Mouse (Mus musculus): Measurements from ENCODE around the gene Fahd2a. TPM values are rescaled to one million over a fixed set of nuclear protein-coding genes. Genes with fewer than 3 reads are reported as not detected.

The Fahd2a gene
- polyA plus RNA-seq, 1 experiment: 5.9 TPM

- H3K4me2 ChIP-seq (ENCODE audit: low read depth): no peak overlapping the region
These were observed 6.7 kb downstream of the Fahd2a start for GRCm38 (mm10) chr2:127437697-127438096.

GRCm38 (mm10) chr2:127435554-127435953 is 8.8 kb downstream of the Fahd2a start:
- H3K4me2 ChIP-seq (ENCODE audit: low read depth): no peak overlapping the region
- no peaks in the 10 kb centered on the region for H3K79me2 ChIP-seq (ENCODE audit: control insufficient read depth, insufficient read depth)
- no peak overlapping the region for H3ac ChIP-seq (ENCODE audit: control insufficient read depth, insufficient read length)
- no peak overlapping the region for H3K4me3 ChIP-seq
- no peaks in the 10 kb centered on the region for H3K36me3 ChIP-seq (ENCODE audit: control insufficient read depth, insufficient read depth)
- no peak for TF ChIP-seq TCF3 (IDR thresholded peaks at IDR 0.05; ENCODE audit: insufficient read length, low read depth)
- no peak for TF ChIP-seq E2F4 (IDR thresholded peaks at IDR 0.05; ENCODE audit: insufficient read depth)
- no peak for TF ChIP-seq CEBPB (IDR thresholded peaks at IDR 0.05; ENCODE audit: insufficient read depth, poor library complexity, severe bottlenecking)
- no peak for TF ChIP-seq REST (IDR thresholded peaks at IDR 0.05; ENCODE audit: insufficient read depth, insufficient read length)
- no peak for TF ChIP-seq SRF (IDR thresholded peaks at IDR 0.05; ENCODE audit: control insufficient read depth, insufficient read length, low read depth)
- TF ChIP-seq MYOG (IDR thresholded peaks at IDR 0.05; ENCODE audit: control insufficient read depth in 1 of 3, insufficient read depth in 1 of 3, insufficient read length in 2 of 3, low read depth in 2 of 3): no peak
- no peak for TF ChIP-seq MAX (IDR thresholded peaks at IDR 0.05; ENCODE audit: low read depth)
- TF ChIP-seq USF1 (IDR thresholded peaks at IDR 0.05; ENCODE audit: low read depth): no peak
- no peak for TF ChIP-seq MYOD1 (IDR thresholded peaks at IDR 0.05; ENCODE audit: control insufficient read depth in 1 of 3, insufficient read length in 2 of 3, low read depth in 2 of 3)
- no peak for TF ChIP-seq POLR2AphosphoS2 (IDR thresholded peaks at IDR 0.05; ENCODE audit: insufficient read length, low read depth)
- H3K27me3 ChIP-seq (ENCODE audit: control insufficient read depth, insufficient read depth, insufficient read length): no peaks in the 10 kb centered on the region

More at GRCm38 (mm10) chr2:127437697-127438096, 6.7 kb downstream of the Fahd2a start:
- Histone ChIP-seq H3K27me3 (ENCODE audit: control insufficient read depth, insufficient read depth, insufficient read length) (no peaks in the 10 kb centered on the region), H3K4me3 (no peak overlapping the region), H3ac (ENCODE audit: control insufficient read depth, insufficient read length) (no peak overlapping the region), H3K36me3 (ENCODE audit: control insufficient read depth, insufficient read depth) (no peaks in the 10 kb centered on the region), H3K79me2 (ENCODE audit: control insufficient read depth, insufficient read depth) (no peaks in the 10 kb centered on the region)
- no peak for TF ChIP-seq SRF (IDR thresholded peaks at IDR 0.05; ENCODE audit: control insufficient read depth, insufficient read length, low read depth)
- TF ChIP-seq MYOD1 (IDR thresholded peaks at IDR 0.05; ENCODE audit: control insufficient read depth in 1 of 3, insufficient read length in 2 of 3, low read depth in 2 of 3): no peak
- no peak for TF ChIP-seq MYOG (IDR thresholded peaks at IDR 0.05; ENCODE audit: control insufficient read depth in 1 of 3, insufficient read depth in 1 of 3, insufficient read length in 2 of 3, low read depth in 2 of 3)
- no peak for TF ChIP-seq USF1 (IDR thresholded peaks at IDR 0.05; ENCODE audit: low read depth)
- no peak for TF ChIP-seq MAX (IDR thresholded peaks at IDR 0.05; ENCODE audit: low read depth)
- no peak for TF ChIP-seq TCF3 (IDR thresholded peaks at IDR 0.05; ENCODE audit: insufficient read length, low read depth)
- TF ChIP-seq TCF12 (IDR thresholded peaks at IDR 0.05; ENCODE audit: insufficient read depth, poor library complexity, severe bottlenecking): no peak

- TF ChIP-seq TCF12 (IDR thresholded peaks at IDR 0.05; ENCODE audit: insufficient read depth, poor library complexity, severe bottlenecking) (no peak), USF1 (IDR thresholded peaks at IDR 0.05; ENCODE audit: low read depth) (no peak), POLR2A (IDR thresholded peaks at IDR 0.05; ENCODE audit: insufficient read length, low read depth) (no peak), POLR2AphosphoS2 (IDR thresholded peaks at IDR 0.05; ENCODE audit: insufficient read length, low read depth) (no peak), MYOG (IDR thresholded peaks at IDR 0.05; ENCODE audit: control insufficient read depth in 1 of 3, insufficient read depth in 1 of 3, insufficient read length in 2 of 3, low read depth in 2 of 3) (no peak), MAX (IDR thresholded peaks at IDR 0.05; ENCODE audit: low read depth) (no peak), TCF3 (IDR thresholded peaks at IDR 0.05; ENCODE audit: insufficient read length, low read depth) (no peak), SRF (IDR thresholded peaks at IDR 0.05; ENCODE audit: control insufficient read depth, insufficient read length, low read depth) (no peak), REST (IDR thresholded peaks at IDR 0.05; ENCODE audit: insufficient read depth, insufficient read length) (no peak), MYOD1 (IDR thresholded peaks at IDR 0.05; ENCODE audit: control insufficient read depth in 1 of 3, insufficient read length in 2 of 3, low read depth in 2 of 3) (no peak), E2F4 (IDR thresholded peaks at IDR 0.05; ENCODE audit: insufficient read depth) (no peak), CEBPB (IDR thresholded peaks at IDR 0.05; ENCODE audit: insufficient read depth, poor library complexity, severe bottlenecking) (no peak)
- Histone ChIP-seq H3K4me2 (ENCODE audit: low read depth) (no peak overlapping the region), H3K4me3 (no peak overlapping the region), H3K36me3 (ENCODE audit: control insufficient read depth, insufficient read depth) (no peaks in the 10 kb centered on the region), H3K27me3 (ENCODE audit: control insufficient read depth, insufficient read depth, insufficient read length) (no peaks in the 10 kb centered on the region), H3ac (ENCODE audit: control insufficient read depth, insufficient read length) (no peak overlapping the region), H3K79me2 (ENCODE audit: control insufficient read depth, insufficient read depth) (no peaks in the 10 kb centered on the region)
These were observed 9.2 kb downstream of the Fahd2a start for GRCm38 (mm10) chr2:127435135-127435534.

- Histone ChIP-seq H3K79me2 (ENCODE audit: control insufficient read depth, insufficient read depth) (no peaks in the 10 kb centered on the region), H3K36me3 (ENCODE audit: control insufficient read depth, insufficient read depth) (no peaks in the 10 kb centered on the region), H3ac (ENCODE audit: control insufficient read depth, insufficient read length) (no peak overlapping the region), H3K27me3 (ENCODE audit: control insufficient read depth, insufficient read depth, insufficient read length) (peaks cover 5% of the 10 kb centered on the region), H3K4me3 (no peak overlapping the region), H3K4me2 (ENCODE audit: low read depth) (no peak overlapping the region)
- TF ChIP-seq E2F4 (IDR thresholded peaks at IDR 0.05; ENCODE audit: insufficient read depth): no peak
- TF ChIP-seq TCF3 (IDR thresholded peaks at IDR 0.05; ENCODE audit: insufficient read length, low read depth): no peak
- no peak for TF ChIP-seq USF1 (IDR thresholded peaks at IDR 0.05; ENCODE audit: low read depth)
- no peak for TF ChIP-seq CEBPB (IDR thresholded peaks at IDR 0.05; ENCODE audit: insufficient read depth, poor library complexity, severe bottlenecking)
- TF ChIP-seq TCF12 (IDR thresholded peaks at IDR 0.05; ENCODE audit: insufficient read depth, poor library complexity, severe bottlenecking): no peak
- TF ChIP-seq MYOG (IDR thresholded peaks at IDR 0.05; ENCODE audit: control insufficient read depth in 1 of 3, insufficient read depth in 1 of 3, insufficient read length in 2 of 3, low read depth in 2 of 3): no peak
- TF ChIP-seq MAX (IDR thresholded peaks at IDR 0.05; ENCODE audit: low read depth): no peak
These were observed 10.7 kb downstream of the Fahd2a start for GRCm38 (mm10) chr2:127433487-127434295.

All from myocyte (in vitro differentiated cells).